Mouse (Mus musculus): ENCODE data around the gene Dnah2. TPM values are rescaled to one million over a fixed set of nuclear protein-coding genes. Genes with fewer than 3 reads are reported as not detected.

The Dnah2 gene
- polyA plus RNA-seq, 1 experiment from 2014 or later: 2.7 TPM

- Histone ChIP-seq H3K4me1 (ENCODE audit: control insufficient read depth, insufficient read depth, low read length) (peaks cover 23% of the 10 kb centered on the region), H3K36me3 (ENCODE audit: control insufficient read depth, insufficient read depth, low read length) (peaks cover 8% of the 10 kb centered on the region; the same call in 1 of the 2 replicates), H3K9me3 (replicated peaks; ENCODE audit: control insufficient read depth, low read length) (no peaks in the 10 kb centered on the region), H3K4me2 (ENCODE audit: low read length) (peak overlapping the region; percentile 28), H3K9ac (ENCODE audit: low read length) (no peak overlapping the region; the same call in 1 of the 2 replicates), H3K4me3 (ENCODE audit: low read depth, low read length) (no peak overlapping the region), H3K27ac (ENCODE audit: low read depth, low read length) (peak overlapping the region; percentile 88), H3K27me3 (replicated peaks; ENCODE audit: control insufficient read depth, insufficient read depth, low read length) (no peaks in the 10 kb centered on the region)
- WGBS: 27% methylated on average over 12 of the region's 12 CpGs
- DNase-seq (ENCODE audit: low spot score) (peak; percentile 29), ATAC-seq (no peak; the same call in 1 of the 2 replicates)
These were observed 177.3 kb downstream of the Dnah2 start for GRCm38 (mm10) chr11:69371601-69372000.

- peaks cover 8% of the 10 kb centered on the region; the same call in 1 of the 2 replicates for H3K36me3 ChIP-seq (ENCODE audit: control insufficient read depth, insufficient read depth, low read length)
- no peaks in the 10 kb centered on the region for H3K9me3 ChIP-seq (replicated peaks; ENCODE audit: control insufficient read depth, low read length)
- WGBS: 15% methylated on average over 9 of the region's 9 CpGs
- no peak for ATAC-seq
- H3K27me3 ChIP-seq (replicated peaks; ENCODE audit: control insufficient read depth, insufficient read depth, low read length): no peaks in the 10 kb centered on the region
- peak overlapping the region; percentile 88 for H3K27ac ChIP-seq (ENCODE audit: low read depth, low read length)
- peak overlapping the region; percentile 18; the same call in 1 of the 2 replicates for H3K9ac ChIP-seq (ENCODE audit: low read length)
- peak; percentile 22 for DNase-seq (ENCODE audit: low spot score)
- H3K4me2 ChIP-seq (ENCODE audit: low read length): peak overlapping the region; percentile 28
- peaks cover 27% of the 10 kb centered on the region for H3K4me1 ChIP-seq (ENCODE audit: control insufficient read depth, insufficient read depth, low read length)
- 0 out of 2 replicates have a peak overlapping the region, but pooled peaks have one; percentile 4 for H3K4me3 ChIP-seq (ENCODE audit: low read depth, low read length)
These were observed 178.1 kb downstream of the Dnah2 start for GRCm38 (mm10) chr11:69370817-69371215.

Small RNA genes lying within 50 kb of the gene (microRNA-seq; reads per million reads assigned to microRNA genes)
- not detected for gene Gm27493

Other genes starting within 250 kb of the Dnah2 start
- 13.9 and 18.9 TPM in 2 replicates for gene Cntrob, start 225.3 kb downstream of the Dnah2 start, polyA plus RNA-seq (2014; fragmentation: Nextera tagmentation; extraction: Ambion mirVana)
- 188 and 243 TPM in 2 replicates for gene Trappc1, start 225.1 kb downstream of the Dnah2 start, polyA plus RNA-seq (2014; fragmentation: Nextera tagmentation; extraction: Ambion mirVana)
- gene Kcnab3, start 222.9 kb downstream of the Dnah2 start, polyA plus RNA-seq (2014; fragmentation: Nextera tagmentation; extraction: Ambion mirVana): 3.3 and 3.9 TPM in 2 replicates
- gene Rnf227, start 208.6 kb downstream of the Dnah2 start, polyA plus RNA-seq (2014; fragmentation: Nextera tagmentation; extraction: Ambion mirVana): 126 and 146 TPM in 2 replicates
- gene Chd3, start 179.7 kb downstream of the Dnah2 start, polyA plus RNA-seq (2014; fragmentation: Nextera tagmentation; extraction: Ambion mirVana): 70.3 and 77.3 TPM in 2 replicates
- 106 and 142 TPM in 2 replicates for gene Naa38, start 153.6 kb downstream of the Dnah2 start, polyA plus RNA-seq (2014; fragmentation: Nextera tagmentation; extraction: Ambion mirVana)
- gene Cyb5d1, start 153.5 kb downstream of the Dnah2 start, polyA plus RNA-seq (2014; fragmentation: Nextera tagmentation; extraction: Ambion mirVana): 31.1 and 36.4 TPM in 2 replicates
- gene Tmem88, start 150.9 kb downstream of the Dnah2 start, polyA plus RNA-seq (2014; fragmentation: Nextera tagmentation; extraction: Ambion mirVana): 4.7 and 5.7 TPM in 2 replicates
- gene Kdm6b, start 135.4 kb downstream of the Dnah2 start, polyA plus RNA-seq (2014; fragmentation: Nextera tagmentation; extraction: Ambion mirVana): 28.7 and 38.2 TPM in 2 replicates
- 38.6 and 48.2 TPM in 2 replicates for gene Efnb3, start 11.1 kb upstream of the Dnah2 start, polyA plus RNA-seq (2014; fragmentation: Nextera tagmentation; extraction: Ambion mirVana)
- 24.6 and 29.3 TPM in 2 replicates for gene Wrap53, start 31.1 kb upstream of the Dnah2 start, polyA plus RNA-seq (2014; fragmentation: Nextera tagmentation; extraction: Ambion mirVana)
- 111 and 113 TPM in 2 replicates for gene Trp53, start 31.2 kb upstream of the Dnah2 start, polyA plus RNA-seq (2014; fragmentation: Nextera tagmentation; extraction: Ambion mirVana)
- 22.0 and 31.5 TPM in 2 replicates for gene Atp1b2, start 56.8 kb upstream of the Dnah2 start, polyA plus RNA-seq (2014; fragmentation: Nextera tagmentation; extraction: Ambion mirVana)
- not detected in 2 replicates for gene Shbg, start 68.8 kb upstream of the Dnah2 start, polyA plus RNA-seq (2014; fragmentation: Nextera tagmentation; extraction: Ambion mirVana)
- gene Sat2, start 72.9 kb upstream of the Dnah2 start, polyA plus RNA-seq (2014; fragmentation: Nextera tagmentation; extraction: Ambion mirVana): 17.6 and 18.2 TPM in 2 replicates
- gene Fxr2, start 83.9 kb upstream of the Dnah2 start, polyA plus RNA-seq (2014; fragmentation: Nextera tagmentation; extraction: Ambion mirVana): 34.2 and 35.0 TPM in 2 replicates
- not detected in 2 replicates for gene Sox15, start 106.2 kb upstream of the Dnah2 start, polyA plus RNA-seq (2014; fragmentation: Nextera tagmentation; extraction: Ambion mirVana)
- 72.9 and 83.0 TPM in 2 replicates for gene Mpdu1, start 113.5 kb upstream of the Dnah2 start, polyA plus RNA-seq (2014; fragmentation: Nextera tagmentation; extraction: Ambion mirVana)
- 8.2 and 9.6 TPM in 2 replicates for gene Cd68, start 117.0 kb upstream of the Dnah2 start, polyA plus RNA-seq (2014; fragmentation: Nextera tagmentation; extraction: Ambion mirVana)
- gene Eif4a1, start 123.3 kb upstream of the Dnah2 start, polyA plus RNA-seq (2014; fragmentation: Nextera tagmentation; extraction: Ambion mirVana): 1,177 and 1,222 TPM in 2 replicates
- gene Senp3, start 133.0 kb upstream of the Dnah2 start, polyA plus RNA-seq (2014; fragmentation: Nextera tagmentation; extraction: Ambion mirVana): 81.8 and 88.2 TPM in 2 replicates
- 0.53 TPM in 1 of 2 replicates, not detected in the other for gene Tnfsf13, start 136.7 kb upstream of the Dnah2 start, polyA plus RNA-seq (2014; fragmentation: Nextera tagmentation; extraction: Ambion mirVana)
- 2.2 and 2.7 TPM in 2 replicates for gene Tnfsf12, start 146.7 kb upstream of the Dnah2 start, polyA plus RNA-seq (2014; fragmentation: Nextera tagmentation; extraction: Ambion mirVana)
- 1.5 and 1.6 TPM in 2 replicates for gene Tnfsfm13, start 147.0 kb upstream of the Dnah2 start, polyA plus RNA-seq (2014; fragmentation: Nextera tagmentation; extraction: Ambion mirVana)
- 21.1 and 21.3 TPM in 2 replicates for gene Polr2a, start 209.5 kb upstream of the Dnah2 start, polyA plus RNA-seq (2014; fragmentation: Nextera tagmentation; extraction: Ambion mirVana)
- 0.56 TPM in 1 of 2 replicates, not detected in the other for gene Slc35g3, start 212.9 kb upstream of the Dnah2 start, polyA plus RNA-seq (2014; fragmentation: Nextera tagmentation; extraction: Ambion mirVana)
- 2.1 and 2.8 TPM in 2 replicates for gene Zbtb4, start 216.8 kb upstream of the Dnah2 start, polyA plus RNA-seq (2014; fragmentation: Nextera tagmentation; extraction: Ambion mirVana)
- gene Chrnb1, start 246.8 kb upstream of the Dnah2 start, polyA plus RNA-seq (2014; fragmentation: Nextera tagmentation; extraction: Ambion mirVana): 0.68 and 1.4 TPM in 2 replicates